Mouse (Mus musculus) CD8-positive naive resting alpha-beta T cell, adult 2 months (primary cell): Measurements from ENCODE around the gene Mmp14.

ENCODE experiments used
- DNase-seq, 2 experiments: peaks; one replicate each; pipeline ENCODE4 v3.0.0; 2022; ENCODE audit warnings: low read depth in 2 of 2, low spot score in 2 of 2

Gene Mmp14

DNA sequence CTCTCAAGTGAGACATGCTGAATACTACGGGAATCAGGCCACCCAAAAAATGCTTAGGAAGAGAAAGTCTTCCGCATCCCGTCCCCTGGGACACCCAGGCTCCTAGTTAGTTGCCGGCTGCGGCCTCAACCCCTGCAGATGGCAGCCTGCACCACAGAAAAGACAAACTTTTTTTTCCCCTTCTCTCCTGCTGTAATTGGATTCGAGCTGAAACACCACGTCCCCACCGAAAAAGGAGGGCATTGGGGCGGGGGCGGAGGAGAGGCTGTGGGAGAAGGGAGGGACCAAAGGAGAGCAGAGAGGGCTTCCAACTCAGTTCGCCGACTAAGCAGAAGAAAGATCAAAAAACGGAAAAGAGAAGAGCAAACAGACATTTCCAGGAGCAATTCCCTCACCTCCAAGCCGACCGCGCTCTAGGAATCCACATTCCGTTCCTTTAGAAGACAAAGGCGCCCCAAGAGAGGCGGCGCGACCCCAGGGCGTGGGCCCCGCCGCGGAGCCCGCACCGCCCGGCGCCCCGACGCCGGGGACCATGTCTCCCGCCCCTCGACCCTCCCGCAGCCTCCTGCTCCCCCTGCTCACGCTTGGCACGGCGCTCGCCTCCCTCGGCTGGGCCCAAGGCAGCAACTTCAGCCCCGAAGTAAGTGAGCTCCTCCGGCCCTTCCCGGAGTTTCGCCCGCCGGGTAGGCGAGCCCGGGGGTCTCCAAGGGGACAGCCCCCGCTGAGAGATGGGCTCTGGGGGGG is at the start of gene Mmp14:
Gene Mmp14, plus strand, starts transcription at position 279 of the 744 bp plus-strand sequence.
- no peak for DNase-seq

- DNase-seq, result no peak
These were observed 49.6 kb upstream of the Mmp14 start for GRCm38 (mm10) chr14:54381816-54382215.

GRCm38 (mm10) chr14:54382641-54383040 is 48.8 kb upstream of the Mmp14 start:
- DNase-seq, result no peak

DNA sequence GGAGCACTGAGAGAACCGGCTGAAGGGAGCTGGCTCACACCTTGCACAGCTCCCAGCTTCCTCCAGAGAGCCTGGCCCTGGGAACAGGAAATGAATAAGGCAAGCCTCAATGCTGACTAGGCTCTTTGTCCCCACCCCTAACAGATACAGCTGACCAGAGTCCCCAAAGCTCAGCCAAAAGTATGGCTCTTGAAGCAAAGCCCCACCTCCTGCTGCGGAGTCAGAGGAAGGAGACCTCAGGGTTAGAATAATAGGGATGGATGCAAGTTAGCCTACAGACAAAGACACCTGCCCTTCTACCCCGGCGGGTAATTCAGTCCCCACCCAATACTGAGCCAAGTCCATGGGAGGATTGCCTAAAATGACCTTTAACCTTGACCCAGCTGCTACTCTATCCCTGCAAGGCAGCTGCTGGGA is 48.0 kb upstream of the Mmp14 start:
- no peak for DNase-seq

DNA sequence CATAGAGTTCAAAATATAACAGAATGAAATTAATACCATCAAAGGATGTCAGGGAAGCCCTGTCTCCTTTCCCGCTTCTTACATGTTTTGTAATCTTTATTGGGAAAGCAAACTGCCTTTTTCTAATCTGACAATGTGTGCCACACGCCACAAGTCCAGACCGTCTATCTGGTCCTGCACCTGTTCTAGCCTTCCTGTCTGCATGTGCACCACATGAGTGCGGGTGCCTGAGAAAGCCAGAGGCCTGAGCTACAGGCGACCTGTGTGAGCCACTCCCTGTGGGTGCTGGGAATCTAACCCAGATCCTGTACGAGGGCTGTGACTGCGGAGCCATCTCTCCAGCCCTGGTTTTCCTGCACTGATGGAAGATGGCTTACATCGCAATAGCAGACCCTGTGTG is 47.0 kb upstream of the Mmp14 start:
- DNase-seq, result no peak

DNA sequence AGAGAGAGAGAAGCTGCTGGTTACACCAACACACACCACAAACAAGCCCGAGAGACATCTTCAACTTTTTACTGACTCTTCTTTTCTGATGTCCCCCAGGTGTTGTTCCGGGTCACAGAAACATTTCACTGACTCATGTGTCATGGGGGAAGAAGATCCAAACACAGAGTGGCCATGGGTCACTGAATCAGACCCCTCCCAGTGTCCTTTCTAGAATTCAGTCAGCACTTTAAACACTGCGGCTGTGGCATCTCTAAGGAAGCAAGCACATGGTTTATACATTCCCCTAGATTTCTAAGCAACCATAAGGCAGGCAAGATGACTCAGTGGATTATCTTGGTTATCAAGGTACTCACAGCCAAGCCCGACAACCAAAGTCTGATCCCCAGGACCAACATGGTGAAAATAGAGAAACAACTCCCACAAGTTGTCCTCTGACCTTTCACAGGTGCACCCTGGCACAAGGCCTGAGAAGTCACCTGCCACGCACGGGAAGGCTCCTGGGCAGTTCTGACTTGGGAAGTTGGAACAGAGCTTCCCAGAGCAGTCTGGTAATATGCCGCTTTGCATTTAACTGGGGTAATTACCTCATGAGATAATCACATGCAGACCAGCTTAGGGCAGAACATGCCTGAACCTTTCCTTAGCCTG is 45.3 kb upstream of the Mmp14 start:
- DNase-seq, result no peak

GRCm38 (mm10) chr14:54387546-54387945 is 43.9 kb upstream of the Mmp14 start:
- DNase-seq, result no peak

DNA sequence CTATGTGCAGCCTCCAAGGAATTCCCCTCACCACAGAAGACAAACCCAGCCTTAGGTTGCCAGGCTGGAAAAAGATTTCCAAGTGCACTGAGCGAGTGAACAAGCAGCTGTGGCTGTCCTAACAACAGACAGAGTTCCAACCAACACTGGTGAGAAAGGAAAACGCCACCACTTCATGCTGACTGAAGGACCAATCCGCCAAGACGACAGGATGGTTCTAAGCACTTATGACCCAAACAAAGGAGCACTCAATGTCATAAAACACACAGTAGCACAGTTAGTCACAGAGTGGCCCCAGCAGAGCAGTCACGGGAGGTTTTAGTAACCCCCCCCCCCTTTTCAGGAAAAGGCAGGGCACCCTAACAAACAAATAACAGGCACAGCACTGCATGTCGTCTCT is 40.6 kb upstream of the Mmp14 start:
- no peak for DNase-seq

- DNase-seq, result no peak
These were observed 37.6 kb upstream of the Mmp14 start for GRCm38 (mm10) chr14:54393794-54394193.

DNA sequence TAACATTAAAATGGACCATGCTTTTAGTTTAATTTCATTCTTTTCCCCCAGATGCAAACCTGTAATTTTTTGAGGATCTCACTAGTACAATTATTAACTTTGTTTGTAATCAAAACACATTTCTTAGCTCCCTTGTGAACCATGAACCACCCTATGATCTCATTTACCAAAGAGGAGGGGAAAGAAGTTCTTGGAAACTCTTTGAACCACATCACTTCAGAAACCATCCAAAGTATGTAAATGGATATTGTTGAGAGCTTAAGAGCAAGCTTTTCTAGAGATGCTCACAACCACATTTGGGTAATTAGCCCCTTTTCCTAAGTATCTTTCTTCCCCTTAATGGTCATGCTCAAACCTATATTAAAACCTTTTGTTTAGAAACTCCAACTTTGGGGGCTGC is 37.1 kb upstream of the Mmp14 start:
- no peak for DNase-seq

GRCm38 (mm10) chr14:54396685-54397084 is 34.7 kb upstream of the Mmp14 start:
- no peak for DNase-seq

DNA sequence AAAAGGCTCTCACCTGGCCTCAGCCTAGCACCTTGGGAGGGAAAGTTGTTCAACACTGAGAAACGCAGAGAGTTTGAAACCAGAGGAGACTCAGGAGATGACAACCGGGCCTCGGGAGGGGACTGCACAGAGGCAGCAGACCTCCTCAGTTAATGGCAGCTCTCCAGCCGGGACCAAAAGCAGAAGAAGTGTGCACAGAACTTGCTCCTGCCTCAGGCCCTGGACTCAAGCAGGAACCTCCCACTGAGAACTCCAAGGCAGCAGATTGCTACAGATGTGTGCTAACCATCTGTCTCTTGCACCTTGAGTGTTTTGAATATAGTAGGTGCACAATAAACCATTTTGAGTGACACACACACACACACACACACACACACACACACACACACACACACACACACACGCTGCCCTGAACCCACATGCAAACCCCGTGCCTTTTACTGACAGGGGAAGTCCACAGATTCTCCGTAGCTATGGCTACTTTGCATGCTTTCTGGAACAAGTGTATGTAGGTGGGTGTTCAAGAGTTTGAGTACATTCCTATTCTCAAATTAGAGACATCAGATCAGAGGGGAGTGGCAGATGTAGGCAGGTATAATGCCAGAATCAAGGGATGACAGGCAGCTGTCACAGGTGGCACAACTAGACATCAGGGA is 33.4 kb upstream of the Mmp14 start:
- no peak for DNase-seq

DNA sequence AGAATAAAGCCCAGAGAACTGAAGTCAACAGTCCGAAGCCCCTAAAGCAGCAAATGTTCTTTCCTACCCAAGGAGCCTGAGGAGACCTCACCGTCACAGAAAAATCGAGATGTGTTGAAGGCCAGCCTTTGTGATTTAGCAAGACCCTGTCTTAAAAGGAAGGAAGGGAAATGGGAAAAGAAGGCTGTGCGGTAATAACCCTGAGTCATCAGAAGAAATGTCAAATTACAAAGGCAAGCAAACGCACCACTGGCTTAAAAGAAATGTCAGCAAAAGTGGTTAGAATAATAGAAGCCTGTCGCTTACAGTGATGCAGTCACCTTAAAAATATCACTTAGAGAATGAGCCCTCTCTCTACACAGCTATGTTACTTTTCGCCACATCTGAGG is 32.9 kb upstream of the Mmp14 start:
- no peak for DNase-seq

GRCm38 (mm10) chr14:54398921-54399382 is 32.5 kb upstream of the Mmp14 start:
- no peak for DNase-seq

DNA sequence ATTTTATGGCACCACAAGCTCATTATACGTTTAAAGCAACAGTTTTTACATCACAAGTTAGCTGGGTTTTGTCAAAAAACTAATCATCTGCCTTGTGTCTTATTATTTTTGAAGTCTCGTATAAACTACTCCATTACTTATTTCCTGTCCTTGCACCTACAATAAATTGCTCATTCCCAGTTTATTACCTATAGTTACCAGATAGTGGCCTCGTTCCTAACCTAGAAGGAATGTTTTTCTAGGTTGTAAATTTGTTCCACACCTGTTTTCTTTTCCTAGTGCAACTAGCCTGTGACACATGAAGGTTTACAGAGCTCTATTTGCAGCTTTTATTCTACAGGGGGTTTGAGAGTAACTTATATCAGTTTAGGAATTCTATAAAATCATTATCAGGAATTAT is 29.7 kb upstream of the Mmp14 start:
- no peak for DNase-seq

- no peak for DNase-seq
These were observed 22.9 kb upstream of the Mmp14 start for GRCm38 (mm10) chr14:54408336-54409056.

- no peak for DNase-seq
These were observed 22.3 kb upstream of the Mmp14 start for GRCm38 (mm10) chr14:54409057-54409645.

DNA sequence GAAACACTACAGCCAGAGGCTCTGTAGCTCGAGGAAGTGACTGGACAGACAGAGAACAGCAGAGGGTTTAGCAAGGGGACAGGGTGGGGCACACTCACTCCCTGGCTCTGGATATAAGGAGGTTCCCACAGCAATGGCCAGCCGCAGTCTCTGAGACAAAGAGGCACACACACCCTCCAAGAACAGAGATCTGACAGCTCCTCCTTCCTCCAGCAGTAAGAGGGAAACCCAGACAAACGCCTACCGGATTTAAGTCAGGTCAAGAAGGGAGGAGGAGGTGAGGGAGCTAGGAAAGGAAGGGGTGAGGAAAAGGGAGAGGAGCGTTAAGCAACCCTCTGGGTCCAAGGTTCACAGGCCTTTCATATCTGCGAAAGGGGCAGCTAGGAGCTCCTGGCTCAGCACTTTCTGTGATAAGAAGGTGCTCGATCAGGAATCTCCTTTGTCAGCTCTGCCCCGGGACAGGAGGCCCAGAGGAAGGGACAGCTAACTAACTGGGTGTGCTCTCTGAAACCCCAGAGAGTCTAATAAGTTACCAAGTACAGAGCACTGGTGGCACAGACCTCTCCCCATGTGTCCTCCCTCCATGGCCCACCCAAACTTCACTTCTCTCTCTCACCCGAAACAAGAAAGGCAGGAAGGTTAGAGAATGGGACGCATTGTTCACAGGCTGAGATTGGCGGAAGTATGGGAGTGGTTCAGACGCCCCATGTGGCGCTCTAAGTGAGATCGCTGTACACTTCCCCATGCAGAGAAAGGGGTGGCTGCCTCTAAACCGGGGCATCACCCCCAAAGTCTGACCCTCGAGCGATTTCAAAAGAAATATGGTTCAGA is 21.2 kb upstream of the Mmp14 start:
- DNase-seq, result no peak

GRCm38 (mm10) chr14:54412000-54412576 is 19.3 kb upstream of the Mmp14 start:
- DNase-seq, result no peak

GRCm38 (mm10) chr14:54412629-54413170 is 18.7 kb upstream of the Mmp14 start:
- no peak for DNase-seq
